Mouse (Mus musculus) G1E (cell line): ENCODE measurements around the gene Fam241a.

Source experiments
- CTCF ChIP-seq: IDR thresholded peaks from 2 replicates; pipeline ENCODE4 v1.5.1; 2012; ENCODE audit warnings: low read depth, low read length, inconsistent platforms, mixed read lengths
- GATA1 ChIP-seq: IDR thresholded peaks from 2 replicates; pipeline ENCODE4 v1.6.1; 2012; ENCODE audit warnings: borderline replicate concordance, low read length, inconsistent platforms, mixed read lengths
- GATA2 ChIP-seq: IDR thresholded peaks from 2 replicates; pipeline ENCODE4 v1.6.1; 2012; ENCODE audit warnings: low read depth, low read length, inconsistent platforms, borderline replicate concordance
- POLR2AphosphoS5 ChIP-seq: IDR thresholded peaks from 2 replicates; pipeline ENCODE4 v1.6.1; 2012; ENCODE audit warnings: low read depth, low read length, inconsistent platforms; ENCODE audit not compliant: insufficient replicate concordance
- TAL1 ChIP-seq: conservative IDR thresholded peaks from 2 replicates; pipeline ENCODE4 v1.6.1; 2012; ENCODE audit warnings: low read depth, low read length, inconsistent platforms, mixed read lengths

DNA sequence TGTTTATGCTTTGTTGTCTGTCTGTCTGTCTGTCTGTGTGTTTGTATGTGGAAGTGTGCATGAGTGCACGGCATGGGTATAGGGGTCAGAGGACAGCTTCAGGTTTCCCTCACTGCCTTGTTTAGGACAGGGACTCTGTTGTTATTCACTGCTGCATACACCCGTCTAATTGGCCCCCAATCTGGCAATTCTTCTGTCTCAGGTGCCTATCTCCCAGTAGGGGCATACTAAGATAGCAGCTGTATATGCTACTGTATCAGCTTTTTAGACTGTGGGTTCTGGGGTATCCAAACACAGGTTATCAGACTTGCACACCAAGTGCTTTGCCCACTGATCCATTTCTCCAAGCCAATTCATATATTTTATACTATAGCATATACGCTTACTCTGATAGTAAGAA, 16.2 kb downstream of the Fam241a start:
- TF ChIP-seq CTCF: no peak
- TF ChIP-seq POLR2AphosphoS5: no peak
- TF ChIP-seq GATA1: no peak
- no peak for TF ChIP-seq TAL1
- no peak for TF ChIP-seq GATA2
